Mouse (Mus musculus) spleen, adult 2 months (tissue): ENCODE results near the gene Stxbp4. TPM values are rescaled to one million over a fixed set of nuclear protein-coding genes. Genes with fewer than 3 reads are reported as not detected.

Source experiments
- DNase-seq, 2 experiments: peaks; one replicate each; pipeline versions ENCODE4 v3.0.0 to v3.0.0-alpha.2; 2012 to 2021; ENCODE audit warnings: low spot score in 2 of 2, low read depth in 1 of 2
- H3K27ac ChIP-seq: fragments of 200-500 bp; 2 replicates; pipeline ENCODE4 v1.5.1; 2012; ENCODE audit warnings: low read length, inconsistent platforms; ENCODE audit not compliant: insufficient read depth
- H3K27me3 ChIP-seq: fragments of 200-500 bp; 2 replicates; pipeline ENCODE4 v1.6.1; 2012; ENCODE audit warnings: mild to moderate bottlenecking, moderate library complexity, low read length, inconsistent platforms; ENCODE audit not compliant: control insufficient read depth, insufficient read depth
- H3K36me3 ChIP-seq: fragments of 200-500 bp; 2 replicates; pipeline ENCODE4 v1.6.1; 2012; ENCODE audit warnings: mild to moderate bottlenecking, low read length, inconsistent platforms; ENCODE audit not compliant: control insufficient read depth, insufficient read depth
- H3K4me1 ChIP-seq: fragments of 200-500 bp; 2 replicates; pipeline ENCODE4 v1.6.1; 2011; ENCODE audit warnings: inconsistent platforms; ENCODE audit not compliant: control insufficient read depth, insufficient read depth, insufficient read length
- H3K4me3 ChIP-seq: fragments of 200-500 bp; 2 replicates; pipeline ENCODE4 v1.5.1; 2011; ENCODE audit warnings: mild to moderate bottlenecking, inconsistent platforms; ENCODE audit not compliant: insufficient read depth, insufficient read length; ENCODE audit errors: extremely low read depth
- CTCF ChIP-seq: fragments of 200-500 bp; IDR thresholded peaks from 2 replicates; pipeline ENCODE4 v1.5.1; 2011; ENCODE audit warnings: mild to moderate bottlenecking, inconsistent platforms; ENCODE audit not compliant: insufficient read depth, insufficient read length, insufficient replicate concordance; ENCODE audit errors: extremely low read depth
- POLR2A ChIP-seq: fragments of 200-500 bp; IDR thresholded peaks from 2 replicates; pipeline ENCODE4 v1.6.1; 2011; ENCODE audit warnings: low read depth, low read length, inconsistent platforms
- WGBS: fragments of 180-500 bp; shearing (Covaris S2); methylation state at CpG from one replicate; pipeline ENCODE4 v1.1.7; 2018; 5-methylcytosine and 5-hydroxymethylcytosine counted together
- polyA plus RNA-seq: library from polyadenylated mRNA; depleted of rRNA; stranded (reverse); fragments of >200 nt; gene quantifications from 2 replicates; pipeline ENCODE4 v1.2.3, GENCODE M21; 2012

Stxbp4 gene
- polyA plus RNA-seq, 1 experiment = 0.88 TPM

DNA sequence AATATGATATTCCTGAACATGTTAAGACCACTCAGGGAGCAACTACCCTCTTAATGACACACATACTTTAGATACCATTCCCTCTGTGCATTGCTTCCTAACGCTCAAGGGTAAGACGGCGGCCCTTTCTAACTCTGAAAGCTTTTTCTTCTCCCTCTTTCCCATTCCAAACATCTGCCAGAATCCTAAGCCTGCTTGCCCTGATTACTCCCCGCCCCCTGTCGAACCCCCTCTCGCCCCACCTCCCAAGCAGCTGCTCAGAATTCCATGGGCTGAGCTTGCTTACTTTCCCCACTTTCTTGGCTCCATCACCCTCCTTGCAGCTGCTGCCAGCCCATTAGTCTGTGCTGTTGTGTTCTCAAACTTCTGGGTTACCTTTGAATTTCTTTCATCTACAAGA lies 27.3 kb upstream of the Stxbp4 start:
- no peaks in the 10 kb centered on the region for H3K4me1 ChIP-seq
- TF ChIP-seq CTCF = no peak
- TF ChIP-seq POLR2A = no peak
- no peak for DNase-seq
- H3K36me3 ChIP-seq = no peaks in the 10 kb centered on the region
- 92% methylated on average over 6 of the region's 6 CpGs for WGBS
- H3K27me3 ChIP-seq = no peaks in the 10 kb centered on the region
- H3K27ac ChIP-seq = no peak overlapping the region; the same call in 1 of the 2 replicates
- H3K4me3 ChIP-seq = no peak overlapping the region

DNA sequence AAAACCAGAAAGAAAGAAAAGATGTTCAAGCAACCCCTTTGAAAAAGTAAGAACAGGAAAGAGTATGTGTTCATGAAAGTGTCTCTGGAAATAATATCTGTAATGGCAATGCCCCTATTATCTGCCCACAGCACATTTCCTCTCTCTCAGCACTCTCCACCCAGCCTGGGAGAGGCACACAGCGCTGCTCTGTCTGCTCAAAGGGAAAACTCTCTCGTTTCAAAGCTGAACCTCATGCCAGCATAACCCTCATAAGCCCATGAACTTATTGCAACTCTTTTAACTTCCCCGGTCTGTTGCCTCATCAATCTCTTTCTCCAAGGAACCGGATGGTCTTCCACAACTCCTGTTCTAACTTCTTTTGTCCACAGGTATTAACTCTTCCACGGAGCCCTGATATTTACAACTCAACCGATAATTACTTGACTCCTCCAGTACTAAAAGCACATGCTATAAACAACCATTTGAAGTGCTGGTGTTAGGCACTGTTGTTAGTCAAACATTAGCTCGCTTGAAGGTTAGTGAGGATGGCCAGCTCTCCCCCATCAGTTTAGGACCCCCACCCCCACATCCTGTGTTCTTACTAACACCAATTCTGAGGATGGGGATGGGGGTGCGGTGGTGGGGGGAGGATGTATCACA lies 26.6 kb upstream of the Stxbp4 start:
- no peak for DNase-seq
- Histone ChIP-seq H3K27ac (peak overlapping the region; percentile 51; the same call in 1 of the 2 replicates), H3K4me1 (no peaks in the 10 kb centered on the region), H3K36me3 (no peaks in the 10 kb centered on the region), H3K27me3 (no peaks in the 10 kb centered on the region), H3K4me3 (no peak overlapping the region)
- WGBS = 37% methylated on average over 8 of the region's 8 CpGs
- no peak for TF ChIP-seq CTCF
- TF ChIP-seq POLR2A = no peak

DNA sequence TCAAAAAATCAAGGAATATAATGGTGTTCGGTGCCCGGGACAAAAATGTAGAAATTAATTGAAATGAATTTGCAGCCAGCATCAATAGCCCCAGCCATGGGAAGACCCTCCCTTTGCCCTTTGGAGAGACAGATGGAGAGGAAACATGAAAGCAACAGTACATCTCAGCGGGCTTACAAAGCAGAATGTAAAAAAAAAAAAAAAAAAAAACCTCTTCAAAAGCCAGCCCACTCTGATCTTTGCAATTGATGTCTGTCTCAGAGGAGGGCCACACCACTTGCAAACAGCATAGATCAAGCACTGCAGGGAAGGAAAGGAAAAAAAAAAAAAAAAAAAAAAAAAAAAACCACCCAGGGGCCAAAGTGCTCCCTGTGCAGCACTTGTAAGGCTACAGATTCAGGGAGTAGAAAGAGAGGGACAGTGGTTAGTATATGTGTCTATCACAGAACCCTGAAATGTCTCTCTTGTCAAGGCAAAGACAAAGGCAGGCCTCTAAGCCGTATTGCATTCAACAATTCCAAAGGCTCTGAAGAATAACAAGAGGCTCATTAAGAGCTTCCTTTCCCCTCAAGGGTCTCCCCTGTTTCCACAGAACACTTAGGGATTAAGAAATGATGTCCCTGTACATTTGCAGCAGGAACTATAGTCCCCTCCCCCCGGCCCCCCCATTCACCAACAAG lies 25.9 kb upstream of the Stxbp4 start:
- no peak overlapping the region for H3K4me3 ChIP-seq
- TF ChIP-seq CTCF (no peak), POLR2A (no peak)
- WGBS = 63% methylated on average over 5 of the region's 5 CpGs
- H3K27ac ChIP-seq = no peak overlapping the region
- no peaks in the 10 kb centered on the region for H3K27me3 ChIP-seq
- DNase-seq = no peak
- H3K4me1 ChIP-seq = no peaks in the 10 kb centered on the region
- H3K36me3 ChIP-seq = no peaks in the 10 kb centered on the region

DNA sequence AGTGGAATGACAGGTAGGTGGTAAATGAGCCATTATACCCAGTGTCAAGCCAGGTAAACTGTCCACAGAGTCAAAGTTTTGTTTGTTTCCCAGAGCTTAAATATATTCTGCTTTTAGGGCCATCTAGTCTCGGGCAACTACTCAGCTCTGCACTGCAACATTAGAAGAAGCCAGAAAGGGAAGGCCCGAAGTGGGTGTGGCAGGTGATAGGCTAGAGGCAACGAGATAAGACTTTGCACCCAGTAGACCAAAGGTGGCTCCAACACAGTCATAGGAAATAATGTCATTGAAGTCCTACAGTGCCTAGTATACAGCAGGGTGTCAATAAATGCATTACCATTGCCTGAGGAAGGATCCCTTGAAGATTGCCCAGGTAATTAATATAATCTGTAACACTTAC lies 25.2 kb upstream of the Stxbp4 start:
- WGBS = 78% methylated on average over 3 of the region's 3 CpGs
- Histone ChIP-seq H3K4me1 (no peaks in the 10 kb centered on the region), H3K4me3 (no peak overlapping the region), H3K36me3 (no peaks in the 10 kb centered on the region), H3K27ac (no peak overlapping the region), H3K27me3 (no peaks in the 10 kb centered on the region)
- no peak for DNase-seq
- TF ChIP-seq POLR2A (no peak), CTCF (no peak)

DNA sequence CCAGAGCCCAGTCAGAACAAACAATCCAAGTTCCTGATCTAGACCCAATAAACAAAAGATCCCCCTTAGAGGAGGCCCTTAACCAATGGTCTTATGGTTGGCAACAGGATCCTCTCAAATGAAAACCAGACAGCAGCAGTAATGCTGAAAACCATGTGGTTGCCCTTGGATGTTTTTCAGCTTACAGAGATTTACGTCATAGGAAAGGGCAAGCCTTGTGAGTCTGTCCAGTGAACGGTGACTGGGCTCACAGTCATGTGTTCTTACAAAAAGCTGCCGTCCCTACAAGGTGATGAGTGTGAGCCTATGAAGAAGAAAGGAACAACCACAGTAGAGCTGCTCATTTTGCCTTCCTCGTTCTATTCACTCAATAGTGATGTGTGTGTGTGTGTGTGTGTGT lies 22.8 kb upstream of the Stxbp4 start:
- Histone ChIP-seq H3K27me3 (no peaks in the 10 kb centered on the region), H3K36me3 (no peaks in the 10 kb centered on the region), H3K4me1 (no peaks in the 10 kb centered on the region), H3K4me3 (no peak overlapping the region), H3K27ac (no peak overlapping the region)
- 91% methylated on average over 4 of the region's 4 CpGs for WGBS
- DNase-seq = no peak
- TF ChIP-seq POLR2A (no peak), CTCF (no peak)

DNA sequence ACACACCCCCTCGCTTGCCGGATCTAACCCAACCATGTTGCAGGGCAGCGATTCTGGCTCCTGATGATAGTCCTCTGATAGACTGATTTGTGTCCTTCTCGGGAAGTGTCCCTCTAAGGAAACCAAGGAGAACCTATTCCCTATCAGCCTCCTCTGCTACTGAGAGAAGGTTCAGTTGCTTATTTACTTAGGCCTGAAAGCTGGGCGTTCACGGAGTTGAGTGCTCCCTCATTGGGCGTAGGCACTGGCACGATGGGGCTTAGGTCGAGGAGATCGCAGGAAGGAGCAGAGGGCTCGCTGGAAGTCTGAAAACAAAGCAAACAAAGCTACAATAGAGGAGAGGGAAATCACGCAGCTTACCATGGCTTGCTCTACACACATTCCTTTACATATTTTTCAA lies 19.6 kb upstream of the Stxbp4 start:
- 94% methylated on average over 12 of the region's 12 CpGs for WGBS

DNA sequence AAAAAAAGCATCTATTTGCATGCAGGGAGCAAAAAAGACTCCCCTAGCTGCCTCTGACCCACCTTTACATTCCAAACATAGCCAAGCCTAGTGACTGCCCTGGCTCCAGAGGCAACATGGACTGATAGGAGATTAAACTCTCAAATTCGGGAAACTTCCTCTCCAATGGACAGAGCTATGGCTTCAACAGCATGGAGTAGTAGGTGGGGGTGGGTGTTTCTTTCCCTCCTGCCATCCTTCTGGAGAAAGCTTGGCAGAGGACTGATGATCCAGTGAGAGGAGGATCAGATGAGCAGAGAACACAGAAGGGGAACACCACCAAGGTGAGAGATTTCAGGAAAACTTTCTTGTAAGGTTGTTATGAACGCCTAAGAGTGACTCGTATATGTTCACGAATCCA lies 14.7 kb upstream of the Stxbp4 start:
- peaks cover 8% of the 10 kb centered on the region for H3K36me3 ChIP-seq
- 94% methylated on average over 4 of the region's 4 CpGs for WGBS
- no peak for DNase-seq
- no peaks in the 10 kb centered on the region for H3K4me1 ChIP-seq
- H3K4me3 ChIP-seq = no peak overlapping the region
- H3K27me3 ChIP-seq = no peaks in the 10 kb centered on the region
- no peak overlapping the region for H3K27ac ChIP-seq
- no peak for TF ChIP-seq POLR2A
- no peak for TF ChIP-seq CTCF

More for the DNA sequence above, 19.6 kb upstream of the Stxbp4 start:
- no peak for DNase-seq
- no peak overlapping the region for H3K27ac ChIP-seq
- no peak for TF ChIP-seq CTCF
- no peak for TF ChIP-seq POLR2A
- H3K27me3 ChIP-seq = no peaks in the 10 kb centered on the region
- H3K4me1 ChIP-seq = no peaks in the 10 kb centered on the region
- no peak overlapping the region for H3K4me3 ChIP-seq
- peaks cover 1% of the 10 kb centered on the region; the same call in 1 of the 2 replicates for H3K36me3 ChIP-seq
